Mouse (Mus musculus) ES-Bruce4 (cell line): Measurements from ENCODE around the gene Ifi35.

ENCODE experiments used
- CTCF ChIP-seq: IDR thresholded peaks from one replicate; pipeline ENCODE4 v1.8.1; 2011; ENCODE audit warnings: low read depth, low read length
- EP300 ChIP-seq: IDR thresholded peaks from 2 replicates; pipeline ENCODE4 v1.6.1; 2011; ENCODE audit warnings: low read depth, low read length; ENCODE audit not compliant: insufficient read depth

GRCm38 (mm10) chr11:101467477-101468262, 19.5 kb downstream of the Ifi35 start:
- TF ChIP-seq CTCF (peak; percentile 14), EP300 (no peak)
